Mouse (Mus musculus) neural tube, embryonic 12.5 days (tissue): ENCODE results near the gene Mymk. TPM values are rescaled to one million over a fixed set of nuclear protein-coding genes. Genes with fewer than 3 reads are reported as not detected.
A peak's percentile ranks its signal among the peaks of the same experiment; 100 is the strongest.

ENCODE experiments used
- ATAC-seq: fragments of 200-750 bp; cut with Nextera tagmentation; 2 replicates; pipeline ENCODE4 v1.8.0; 2017; ENCODE audit warnings: low read depth, mild to moderate bottlenecking, moderate TSS enrichment, moderate library complexity; ENCODE audit not compliant: low FRiP score
- H3K27ac ChIP-seq: fragments of 300-500 bp; sonication (generic); 2 replicates; pipeline ENCODE4 v1.5.1; 2016
- H3K27me3 ChIP-seq: fragments of 300-500 bp; sonication (generic); replicated peaks from 2 replicates; pipeline ENCODE4 v1.6.1; 2016; ENCODE audit warnings: mild to moderate bottlenecking
- H3K36me3 ChIP-seq: fragments of 300-500 bp; sonication (generic); 2 replicates; pipeline ENCODE4 v1.6.1; 2016; ENCODE audit warnings: mild to moderate bottlenecking
- H3K4me1 ChIP-seq: fragments of 300-500 bp; sonication (generic); 2 replicates; pipeline ENCODE4 v1.6.1; 2016
- H3K4me2 ChIP-seq: fragments of 300-500 bp; sonication (generic); replicated peaks from 2 replicates; pipeline ENCODE4 v1.6.1; 2016; ENCODE audit warnings: mild to moderate bottlenecking
- H3K4me3 ChIP-seq: fragments of 300-500 bp; sonication (generic); 2 replicates; pipeline ENCODE4 v1.5.1; 2016
- H3K9ac ChIP-seq: fragments of 300-500 bp; sonication (generic); 2 replicates; pipeline ENCODE4 v1.6.1; 2016; ENCODE audit warnings: mild to moderate bottlenecking
- H3K9me3 ChIP-seq: fragments of 300-500 bp; sonication (generic); 2 replicates; pipeline ENCODE4 v1.6.1; 2016; ENCODE audit warnings: mild to moderate bottlenecking
- WGBS: fragments of 180-500 bp; shearing (Covaris S2); methylation state at CpG from one replicate; pipeline ENCODE4 v1.1.7; 2016; 5-methylcytosine and 5-hydroxymethylcytosine counted together
- polyA plus RNA-seq: library from polyadenylated mRNA; unstranded; fragments of >200 nt; fragmentation: Nextera tagmentation; extraction: Ambion mirVana; gene quantifications from 2 replicates; pipeline ENCODE4 v1.2.1, GENCODE M21; 2016

Gene Mymk
- polyA plus RNA-seq, 1 experiment from 2014 or later: 6.4 TPM

- Histone ChIP-seq H3K27me3 (0 out of 2 replicates have a peak, but pooled peaks cover 2% of the 10 kb centered on the region), H3K27ac (no peak overlapping the region), H3K4me3 (no peak overlapping the region), H3K36me3 (no peaks in the 10 kb centered on the region), H3K9me3 (no peaks in the 10 kb centered on the region), H3K4me1 (peaks cover 23% of the 10 kb centered on the region), H3K4me2 (no peak overlapping the region), H3K9ac (no peak overlapping the region)
- WGBS: 71% methylated on average over 10 of the region's 10 CpGs
- no peak for ATAC-seq
Observed at GRCm38 (mm10) chr2:27077655-27078244, 5.8 kb upstream of the Mymk start.

- H3K27me3 ChIP-seq: 0 out of 2 replicates have a peak, but pooled peaks cover 2% of the 10 kb centered on the region
- no peaks in the 10 kb centered on the region for H3K9me3 ChIP-seq
- no peak overlapping the region for H3K4me3 ChIP-seq
- H3K9ac ChIP-seq: no peak overlapping the region
- no peak for ATAC-seq
- no peaks in the 10 kb centered on the region for H3K36me3 ChIP-seq
- peaks cover 27% of the 10 kb centered on the region for H3K4me1 ChIP-seq
- no peak overlapping the region for H3K27ac ChIP-seq
- H3K4me2 ChIP-seq: no peak overlapping the region
- WGBS: 63% methylated on average over 3 of the region's 3 CpGs
Observed at GRCm38 (mm10) chr2:27075485-27075884, 3.5 kb upstream of the Mymk start.

DNA sequence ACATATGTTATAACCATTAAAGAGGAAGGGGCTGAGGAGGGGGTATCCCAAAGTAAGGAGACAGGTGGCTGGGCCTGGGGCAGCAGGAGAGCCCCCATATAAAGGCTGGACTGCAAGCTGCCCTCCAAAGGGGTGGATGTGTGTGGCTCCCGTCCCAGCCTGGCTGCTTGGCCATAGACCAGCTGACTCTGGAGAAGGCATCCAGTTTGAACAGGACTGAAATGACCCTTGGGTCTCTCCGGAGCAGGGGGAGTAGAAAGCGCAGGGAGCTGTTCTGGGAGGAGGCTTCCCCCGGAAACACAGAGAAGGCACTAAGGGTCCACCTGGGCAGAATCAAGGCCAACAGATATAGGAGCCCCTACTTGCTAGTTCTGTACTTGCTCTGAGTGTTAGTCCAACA is 2.8 kb upstream of the Mymk start:
- Histone ChIP-seq H3K4me2 (no peak overlapping the region), H3K27me3 (0 out of 2 replicates have a peak, but pooled peaks cover 2% of the 10 kb centered on the region), H3K4me1 (peaks cover 26% of the 10 kb centered on the region), H3K4me3 (no peak overlapping the region), H3K27ac (no peak overlapping the region), H3K9me3 (no peaks in the 10 kb centered on the region), H3K36me3 (no peaks in the 10 kb centered on the region), H3K9ac (no peak overlapping the region)
- WGBS: 87% methylated on average over 4 of the region's 4 CpGs
- no peak for ATAC-seq

- Histone ChIP-seq H3K4me1 (peaks cover 19% of the 10 kb centered on the region), H3K27me3 (no peaks in the 10 kb centered on the region), H3K4me3 (no peak overlapping the region), H3K27ac (no peak overlapping the region), H3K9me3 (no peaks in the 10 kb centered on the region), H3K4me2 (no peak overlapping the region), H3K36me3 (no peaks in the 10 kb centered on the region), H3K9ac (no peak overlapping the region)
- WGBS: 72% methylated on average over 4 of the region's 4 CpGs
- no peak for ATAC-seq
Observed at GRCm38 (mm10) chr2:27073407-27073806, 1.4 kb upstream of the Mymk start.

GRCm38 (mm10) chr2:27071137-27071536 is 842 bp downstream of the Mymk start:
- 44% methylated on average over 4 of the region's 4 CpGs for WGBS
- no peak overlapping the region for H3K27ac ChIP-seq
- H3K9ac ChIP-seq: no peak overlapping the region
- no peaks in the 10 kb centered on the region for H3K27me3 ChIP-seq
- H3K4me2 ChIP-seq: no peak overlapping the region
- H3K9me3 ChIP-seq: no peaks in the 10 kb centered on the region
- no peak overlapping the region for H3K4me3 ChIP-seq
- ATAC-seq: no peak
- H3K4me1 ChIP-seq: peaks cover 13% of the 10 kb centered on the region; the same call in 1 of the 2 replicates
- no peaks in the 10 kb centered on the region for H3K36me3 ChIP-seq

DNA sequence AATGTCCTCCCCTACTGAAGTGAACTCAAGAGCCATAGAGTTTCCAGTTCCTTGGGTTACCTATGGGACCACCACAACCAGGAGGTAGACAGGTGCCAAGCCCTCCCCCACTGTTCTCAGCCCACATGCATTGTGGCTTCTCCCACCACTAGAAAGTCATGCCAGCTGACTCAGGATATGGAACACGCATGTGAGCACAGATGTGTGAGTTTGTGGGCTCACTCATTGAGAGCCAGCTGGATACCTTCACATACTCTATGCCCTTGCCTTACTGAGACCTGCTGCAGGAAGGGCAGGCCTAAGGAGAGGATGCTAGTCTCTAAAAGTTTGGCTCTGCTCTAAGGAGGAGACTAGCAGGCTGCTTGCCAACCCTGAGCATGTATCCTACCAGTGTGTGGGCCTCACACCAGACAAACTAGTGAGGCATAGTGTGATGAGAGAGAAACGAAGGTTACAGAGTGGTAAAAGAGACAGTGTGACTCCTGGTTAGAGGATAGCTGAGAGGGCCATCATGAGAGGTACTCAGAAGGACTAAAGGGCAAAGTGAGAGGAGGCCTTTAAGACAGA is 1.6 kb downstream of the Mymk start:
- Histone ChIP-seq H3K27me3 (no peaks in the 10 kb centered on the region), H3K9me3 (no peaks in the 10 kb centered on the region), H3K4me2 (no peak overlapping the region), H3K4me1 (peaks cover 13% of the 10 kb centered on the region; the same call in 1 of the 2 replicates), H3K9ac (no peak overlapping the region), H3K4me3 (no peak overlapping the region), H3K27ac (no peak overlapping the region), H3K36me3 (no peaks in the 10 kb centered on the region)
- WGBS: 78% methylated on average over 2 of the region's 2 CpGs
- no peak for ATAC-seq

GRCm38 (mm10) chr2:27069646-27070045 is 2.3 kb downstream of the Mymk start:
- ATAC-seq: peak; percentile 56; the same call in 1 of the 2 replicates
- H3K27ac ChIP-seq: no peak overlapping the region
- H3K4me2 ChIP-seq: no peak overlapping the region
- H3K9ac ChIP-seq: no peak overlapping the region
- H3K27me3 ChIP-seq: no peaks in the 10 kb centered on the region
- no peaks in the 10 kb centered on the region for H3K36me3 ChIP-seq
- peaks cover 13% of the 10 kb centered on the region; the same call in 1 of the 2 replicates for H3K4me1 ChIP-seq
- WGBS: 42% methylated on average over 3 of the region's 3 CpGs
- no peak overlapping the region for H3K4me3 ChIP-seq
- no peaks in the 10 kb centered on the region for H3K9me3 ChIP-seq

- H3K4me3 ChIP-seq: no peak overlapping the region
- no peaks in the 10 kb centered on the region for H3K36me3 ChIP-seq
- peaks cover 13% of the 10 kb centered on the region; the same call in 1 of the 2 replicates for H3K4me1 ChIP-seq
- H3K9ac ChIP-seq: no peak overlapping the region
- WGBS: 52% methylated on average over 2 of the region's 2 CpGs
- H3K27ac ChIP-seq: no peak overlapping the region
- ATAC-seq: no peak
- H3K27me3 ChIP-seq: no peaks in the 10 kb centered on the region
- H3K9me3 ChIP-seq: no peaks in the 10 kb centered on the region
- no peak overlapping the region for H3K4me2 ChIP-seq
Observed at GRCm38 (mm10) chr2:27067996-27068395, 4.0 kb downstream of the Mymk start.

DNA sequence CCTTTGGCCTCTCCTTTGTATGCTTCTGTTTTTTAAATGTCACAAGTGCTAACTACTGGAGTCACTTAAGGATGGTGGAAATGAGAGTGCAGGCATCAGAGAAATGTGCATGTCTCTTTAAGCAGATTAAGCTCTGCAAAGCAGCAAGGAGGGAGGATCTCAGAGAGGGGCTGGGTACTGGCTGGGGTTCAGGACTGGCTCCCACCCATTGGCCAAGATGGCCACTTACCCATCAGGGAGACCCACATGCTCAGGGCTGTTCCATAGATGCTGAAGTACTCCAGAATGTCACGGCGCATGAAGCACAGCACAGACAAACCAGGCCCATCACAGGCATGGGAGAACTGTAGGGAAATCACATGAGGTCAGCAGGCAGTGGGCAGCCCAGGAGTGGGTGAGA is 4.9 kb downstream of the Mymk start:
- no peaks in the 10 kb centered on the region for H3K36me3 ChIP-seq
- no peak overlapping the region for H3K27ac ChIP-seq
- no peaks in the 10 kb centered on the region for H3K27me3 ChIP-seq
- no peaks in the 10 kb centered on the region for H3K9me3 ChIP-seq
- whole genome bisulfite sequencing: 93% methylated on average over 2 of the region's 2 CpGs
- H3K4me1 ChIP-seq: peaks cover 13% of the 10 kb centered on the region; the same call in 1 of the 2 replicates
- no peak overlapping the region for H3K9ac ChIP-seq
- no peak overlapping the region for H3K4me2 ChIP-seq
- no peak overlapping the region for H3K4me3 ChIP-seq
- ATAC-seq: no peak

DNA sequence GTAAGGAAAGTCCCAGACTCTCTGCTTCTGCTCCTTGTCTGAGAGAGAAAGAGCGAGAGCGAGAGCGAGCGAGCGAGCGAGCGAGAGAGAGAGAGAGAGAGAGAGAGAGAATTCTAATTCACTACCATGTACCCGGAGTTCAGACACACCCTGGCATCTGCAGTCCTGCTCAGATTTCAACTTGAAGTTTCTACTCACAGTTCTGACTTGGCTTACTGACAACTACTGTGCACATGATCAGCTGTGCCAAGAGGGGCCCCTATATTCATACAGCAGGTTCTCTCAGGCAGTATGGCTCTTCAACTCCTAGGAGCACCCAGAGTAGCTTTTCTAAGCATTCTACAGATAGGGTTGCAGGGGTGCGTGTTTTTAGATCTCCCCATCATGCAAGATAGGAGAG is 12.8 kb downstream of the Mymk start:
- Histone ChIP-seq H3K9ac (no peak overlapping the region), H3K4me3 (no peak overlapping the region), H3K9me3 (no peaks in the 10 kb centered on the region), H3K27me3 (no peaks in the 10 kb centered on the region), H3K4me1 (peaks cover 5% of the 10 kb centered on the region), H3K4me2 (no peak overlapping the region), H3K36me3 (no peaks in the 10 kb centered on the region), H3K27ac (no peak overlapping the region)
- ATAC-seq: no peak
- WGBS: 79% methylated on average over 9 of the region's 9 CpGs

DNA sequence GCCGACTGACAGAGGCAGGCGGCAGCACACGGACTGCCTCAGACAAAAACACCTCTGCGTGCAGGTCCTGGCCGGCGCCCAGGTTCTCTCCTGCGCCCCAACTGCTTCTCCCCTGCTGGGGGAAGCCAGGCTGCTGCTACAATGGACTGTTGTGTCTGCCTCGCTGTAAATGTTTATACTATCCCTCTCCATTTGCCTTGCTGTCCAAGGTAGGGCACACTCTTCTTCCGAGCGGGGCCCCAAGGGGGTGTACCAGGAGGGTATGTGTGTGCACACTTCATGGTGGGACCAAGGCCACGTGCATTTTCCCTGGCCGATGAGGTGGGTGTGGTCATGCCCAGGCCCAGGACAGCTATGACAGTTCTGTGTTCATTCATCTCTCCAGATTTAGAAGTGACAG is 13.2 kb downstream of the Mymk start:
- Histone ChIP-seq H3K9me3 (no peaks in the 10 kb centered on the region), H3K4me2 (peak overlapping the region; percentile 6), H3K27me3 (no peaks in the 10 kb centered on the region), H3K4me3 (no peak overlapping the region), H3K36me3 (no peaks in the 10 kb centered on the region), H3K27ac (no peak overlapping the region), H3K4me1 (peaks cover 5% of the 10 kb centered on the region), H3K9ac (no peak overlapping the region)
- 12% methylated on average over 12 of the region's 12 CpGs for WGBS
- no peak for ATAC-seq

- ATAC-seq: no peak
- Histone ChIP-seq H3K27me3 (no peaks in the 10 kb centered on the region), H3K9me3 (no peaks in the 10 kb centered on the region), H3K36me3 (no peaks in the 10 kb centered on the region), H3K4me1 (peaks cover 5% of the 10 kb centered on the region), H3K4me2 (peak overlapping the region; percentile 6; the same call in 1 of the 2 replicates), H3K4me3 (no peak overlapping the region), H3K9ac (no peak overlapping the region), H3K27ac (no peak overlapping the region)
- WGBS: 24% methylated on average over 4 of the region's 4 CpGs
Observed at GRCm38 (mm10) chr2:27058251-27058650, 13.7 kb downstream of the Mymk start.

- WGBS: 51% methylated on average over 6 of the region's 6 CpGs
- Histone ChIP-seq H3K4me1 (no peaks in the 10 kb centered on the region), H3K27me3 (0 out of 2 replicates have a peak, but pooled peaks cover 4% of the 10 kb centered on the region), H3K9me3 (no peaks in the 10 kb centered on the region), H3K27ac (no peak overlapping the region), H3K36me3 (no peaks in the 10 kb centered on the region), H3K9ac (no peak overlapping the region), H3K4me3 (no peak overlapping the region), H3K4me2 (no peak overlapping the region)
- ATAC-seq: no peak
Observed at GRCm38 (mm10) chr2:27049408-27049807, 22.6 kb downstream of the Mymk start.
